Comparison of ENCODE assay signal across 18 mouse cellular contexts in genomic region chr2:147009084-147009483, GRCm38 (mm10). TPM values are rescaled to one million over a fixed set of nuclear protein-coding genes. Genes with fewer than 3 reads are reported as not detected.
DNase-seq lines count a peak whose midpoint lies in the region; ATAC-seq and TF ChIP-seq lines count a peak whose summit lies in the region.
"Had no signal": no experiment of that assay in that cellular context is flagged by ENCODE, and none has a peak within 500 bp of the region (broad histone marks: within the 10 kb centered on the region; RNA-seq: fewer than 3 reads in every experiment).

No protein-coding gene starts in this region.

- no peak for ATAC-seq in lung, postnatal 0 days
- ATAC-seq: forebrain, embryonic 13.5 days; forebrain, embryonic 15.5 days; forebrain, postnatal 0 days had no signal

- no peak for TF ChIP-seq CTCF in lung, postnatal 0 days (IDR thresholded peaks at IDR 0.05)

- DNase-seq in lung, postnatal 0 days (ENCODE audit: low spot score), result peak; percentile 80
- DNase-seq in lung, postnatal 14 days, result no peak
- peak; percentile 67 for DNase-seq in lung, postnatal 36 days
- DNase-seq in lung, postnatal 4 days, result no peak
- DNase-seq in cerebellum, postnatal 10 days, result no peak
- DNase-seq: adrenal gland, adult 2 months; adrenal gland, postnatal 10 days; adrenal gland, postnatal 25 days; cerebellum, adult 11 months; cerebellum, adult 18-20 months; cerebellum, adult 8-10 months; cerebellum, adult 9-11 months; cerebellum, postnatal 25 days; forebrain, postnatal 0 days had no signal

- no peaks in the 10 kb centered on the region for H3K9me3 ChIP-seq in lung, postnatal 0 days (ENCODE audit: low read length)
- H3K9me3 ChIP-seq: embryonic facial prominence, embryonic 10.5 days; embryonic facial prominence, embryonic 12.5 days; forebrain, embryonic 13.5 days; forebrain, embryonic 15.5 days had no signal

- H3K4me1 ChIP-seq in lung, postnatal 0 days (ENCODE audit: insufficient read depth, low read depth, low read length), result peaks cover 6% of the 10 kb centered on the region; the same call in 1 of the 2 replicates

- no peaks in the 10 kb centered on the region for H3K27me3 ChIP-seq in lung, postnatal 0 days (replicated peaks; ENCODE audit: insufficient read depth, low read length)
- H3K27me3 ChIP-seq: embryonic facial prominence, embryonic 12.5 days; forebrain, embryonic 13.5 days; forebrain, embryonic 15.5 days had no signal

- H3K9ac ChIP-seq in lung, postnatal 0 days (replicated peaks; ENCODE audit: low read depth), result no peak overlapping the region
- H3K9ac ChIP-seq: embryonic facial prominence, embryonic 12.5 days; forebrain, embryonic 13.5 days; forebrain, embryonic 15.5 days; forebrain, postnatal 0 days had no signal

- H3K4me3 ChIP-seq in lung, postnatal 0 days (ENCODE audit: low read depth, low read length), result no peak overlapping the region
- H3K4me3 ChIP-seq: embryonic facial prominence, embryonic 10.5 days; embryonic facial prominence, embryonic 12.5 days; forebrain, embryonic 13.5 days; forebrain, embryonic 15.5 days had no signal

- TF ChIP-seq EP300 in lung, postnatal 0 days (IDR thresholded peaks at IDR 0.05), result peak; percentile 79

- H3K27ac ChIP-seq in lung, postnatal 0 days (ENCODE audit: low read length), result no peak overlapping the region
- H3K27ac ChIP-seq: embryonic facial prominence, embryonic 10.5 days; embryonic facial prominence, embryonic 12.5 days; forebrain, embryonic 13.5 days; forebrain, embryonic 15.5 days had no signal

- no peaks in the 10 kb centered on the region for H3K36me3 ChIP-seq in lung, postnatal 0 days (ENCODE audit: insufficient read depth, low read length)
- H3K36me3 ChIP-seq: embryonic facial prominence, embryonic 12.5 days; forebrain, embryonic 15.5 days had no signal

- H3K4me2 ChIP-seq in lung, postnatal 0 days (replicated peaks; ENCODE audit: low read depth, low read length), result no peak overlapping the region
- H3K4me2 ChIP-seq: embryonic facial prominence, embryonic 12.5 days; forebrain, embryonic 13.5 days; forebrain, embryonic 15.5 days had no signal

RNA-seq across cellular contexts. Expression of gene Xrn2, which starts 3.7 kb away (rescaled TPM):
- polyA plus RNA-seq in lung, postnatal 0 days (2015; fragmentation: Nextera tagmentation; extraction: Ambion mirVana), result 60.8 and 62.3 TPM in 2 replicates

Comparison
In these comparisons a context has a peak if more than half of its experiments do, and no peak if none do; other contexts are left out.
1. DNase-seq: peak in lung, postnatal 0 days (single experiment) and lung, postnatal 36 days (single experiment); none in lung, postnatal 14 days (single experiment), lung, postnatal 4 days (0 of 2) and cerebellum, postnatal 10 days (0 of 2).